Mouse (Mus musculus) kidney, postnatal 0 days (tissue): ENCODE measurements around the gene Anxa4. TPM values are rescaled to one million over a fixed set of nuclear protein-coding genes. Genes with fewer than 3 reads are reported as not detected.

Experiments used
- ATAC-seq: fragments of 200-750 bp; cut with Nextera tagmentation; replicated peaks from 2 replicates; pipeline ENCODE4 v1.8.0; 2017; ENCODE audit warnings: low read depth, moderate number of reproducible peaks, moderate TSS enrichment, moderate library complexity; ENCODE audit not compliant: low FRiP score
- DNase-seq: peaks from one replicate; pipeline ENCODE4 v3.0.0-alpha.2; 2016; ENCODE audit warnings: low spot score
- H3K27ac ChIP-seq: fragments of 300-500 bp; sonication (generic); 2 replicates; pipeline ENCODE4 v1.5.1; 2014; ENCODE audit warnings: mild to moderate bottlenecking
- H3K27me3 ChIP-seq: fragments of 300-500 bp; sonication (generic); 2 replicates; pipeline ENCODE4 v1.6.1; 2014; ENCODE audit warnings: low read length, mixed read lengths; ENCODE audit not compliant: insufficient read depth
- H3K36me3 ChIP-seq: fragments of 300-500 bp; sonication (generic); 2 replicates; pipeline ENCODE4 v1.6.1; 2014; ENCODE audit warnings: low read length, mixed read lengths; ENCODE audit not compliant: insufficient read depth
- H3K4me1 ChIP-seq: fragments of 300-500 bp; sonication (generic); replicated peaks from 2 replicates; pipeline ENCODE4 v1.6.1; 2014; ENCODE audit warnings: antibody characterized with exemption, low read length, mixed read lengths; ENCODE audit not compliant: insufficient read depth
- H3K4me2 ChIP-seq: fragments of 300-500 bp; sonication (generic); 2 replicates; pipeline ENCODE4 v1.6.1; 2014; ENCODE audit warnings: mild to moderate bottlenecking, low read length, moderate library complexity, mixed read lengths
- H3K4me3 ChIP-seq: fragments of 300-500 bp; sonication (generic); replicated peaks from 2 replicates; pipeline ENCODE4 v1.5.1; 2014; ENCODE audit warnings: low read depth, low read length
- H3K9ac ChIP-seq: fragments of 300-500 bp; sonication (generic); 2 replicates; pipeline ENCODE4 v1.6.1; 2014; ENCODE audit warnings: low read depth, low read length
- H3K9me3 ChIP-seq: fragments of 300-500 bp; sonication (generic); replicated peaks from 2 replicates; pipeline ENCODE4 v1.6.1; 2016; ENCODE audit warnings: low read length, inconsistent platforms, mixed read lengths
- CTCF ChIP-seq: IDR thresholded peaks from 2 replicates; pipeline ENCODE4 v1.5.1; 2016; ENCODE audit warnings: antibody characterized with exemption, low read depth, mild to moderate bottlenecking, moderate library complexity
- WGBS: fragments of 180-500 bp; shearing (Covaris S2); extraction: QIAGEN DNeasy Blood & Tissue Kit; methylation state at CpG from one replicate; pipeline ENCODE4 v1.1.7; 2014; 5-methylcytosine and 5-hydroxymethylcytosine counted together
- polyA plus RNA-seq: library from polyadenylated mRNA; unstranded; fragments of >200 nt; fragmentation: Nextera tagmentation; extraction: Ambion mirVana; gene quantifications from 2 replicates; pipeline ENCODE4 v1.2.1, GENCODE M21; 2015

Anxa4 gene
- polyA plus RNA-seq, 1 experiment from 2014 or later = 76.3 TPM

GRCm38 (mm10) chr6:86806455-86807086 lies 13.2 kb upstream of the Anxa4 start:
- 3% methylated on average over 5 of the region's 5 CpGs for WGBS

GRCm38 (mm10) chr6:86804646-86805045 lies 11.3 kb upstream of the Anxa4 start:
- DNase-seq (no peak), ATAC-seq (no peak)
- Histone ChIP-seq H3K4me3 (no peak overlapping the region), H3K9me3 (no peaks in the 10 kb centered on the region), H3K36me3 (no peaks in the 10 kb centered on the region), H3K27ac (no peak overlapping the region), H3K9ac (no peak overlapping the region), H3K4me2 (no peak overlapping the region), H3K4me1 (no peaks in the 10 kb centered on the region), H3K27me3 (no peaks in the 10 kb centered on the region)
- TF ChIP-seq CTCF = no peak
- 50% methylated on average over 3 of the region's 3 CpGs for WGBS

More at GRCm38 (mm10) chr6:86806455-86807086, 13.2 kb upstream of the Anxa4 start:
- Histone ChIP-seq H3K27ac (no peak overlapping the region), H3K9me3 (no peaks in the 10 kb centered on the region), H3K9ac (no peak overlapping the region), H3K4me2 (no peak overlapping the region), H3K4me3 (no peak overlapping the region), H3K36me3 (no peaks in the 10 kb centered on the region), H3K4me1 (no peaks in the 10 kb centered on the region), H3K27me3 (no peaks in the 10 kb centered on the region)
- peak; percentile 98 for TF ChIP-seq CTCF
- no peak for ATAC-seq
- DNase-seq = peak; percentile 84

- TF ChIP-seq CTCF = no peak
- no peak overlapping the region for H3K4me3 ChIP-seq
- WGBS = 48% methylated on average over 11 of the region's 11 CpGs
Measured at GRCm38 (mm10) chr6:86801431-86801830, 8.0 kb upstream of the Anxa4 start.

GRCm38 (mm10) chr6:86800467-86800866 lies 7.1 kb upstream of the Anxa4 start:
- no peaks in the 10 kb centered on the region for H3K9me3 ChIP-seq
- H3K27ac ChIP-seq = no peak overlapping the region
- no peaks in the 10 kb centered on the region for H3K4me1 ChIP-seq
- ATAC-seq (no peak), DNase-seq (no peak)
- TF ChIP-seq CTCF = no peak
- no peak overlapping the region for H3K4me3 ChIP-seq
- WGBS = 85% methylated on average over 3 of the region's 3 CpGs
- H3K4me2 ChIP-seq = no peak overlapping the region
- H3K9ac ChIP-seq = no peak overlapping the region
- no peaks in the 10 kb centered on the region for H3K36me3 ChIP-seq
- no peaks in the 10 kb centered on the region for H3K27me3 ChIP-seq

More at GRCm38 (mm10) chr6:86801431-86801830, 8.0 kb upstream of the Anxa4 start:
- H3K9me3 ChIP-seq = no peaks in the 10 kb centered on the region
- H3K4me1 ChIP-seq = no peaks in the 10 kb centered on the region
- ATAC-seq = no peak
- DNase-seq = no peak
- no peaks in the 10 kb centered on the region for H3K27me3 ChIP-seq
- H3K36me3 ChIP-seq = no peaks in the 10 kb centered on the region
- no peak overlapping the region for H3K27ac ChIP-seq
- no peak overlapping the region for H3K4me2 ChIP-seq
- H3K9ac ChIP-seq = no peak overlapping the region

GRCm38 (mm10) chr6:86797455-86797854 lies 4.1 kb upstream of the Anxa4 start:
- ATAC-seq (no peak), DNase-seq (no peak)
- no peak overlapping the region for H3K4me2 ChIP-seq
- no peaks in the 10 kb centered on the region for H3K9me3 ChIP-seq
- no peak overlapping the region for H3K27ac ChIP-seq
- H3K36me3 ChIP-seq = no peaks in the 10 kb centered on the region
- H3K4me1 ChIP-seq = no peaks in the 10 kb centered on the region; the same call in 1 of the 2 replicates
- no peaks in the 10 kb centered on the region for H3K27me3 ChIP-seq
- WGBS = 64% methylated on average over 4 of the region's 4 CpGs
- no peak overlapping the region for H3K4me3 ChIP-seq
- no peak for TF ChIP-seq CTCF
- no peak overlapping the region for H3K9ac ChIP-seq

GRCm38 (mm10) chr6:86793957-86794356 lies 573 bp upstream of the Anxa4 start:
- no peak for DNase-seq
- 56% methylated on average over 5 of the region's 5 CpGs for WGBS
- Histone ChIP-seq H3K4me1 (no peaks in the 10 kb centered on the region; the same call in 1 of the 2 replicates), H3K9me3 (no peaks in the 10 kb centered on the region), H3K9ac (no peak overlapping the region), H3K4me3 (peak overlapping the region; percentile 71; the same call in 1 of the 2 replicates), H3K36me3 (no peaks in the 10 kb centered on the region), H3K27ac (no peak overlapping the region), H3K4me2 (peak overlapping the region; percentile 97), H3K27me3 (no peaks in the 10 kb centered on the region)
- TF ChIP-seq CTCF = no peak
- no peak for ATAC-seq
